Mouse (Mus musculus) cortical plate, adult 2 months (tissue): ENCODE measurements around the gene Tpst2.

Source experiments
- CTCF ChIP-seq: fragments of 200-500 bp; IDR thresholded peaks from 2 replicates; pipeline ENCODE4 v1.5.1; 2011; ENCODE audit warnings: mild to moderate bottlenecking, control low read depth, low read length; ENCODE audit not compliant: insufficient read depth; ENCODE audit errors: extremely low read depth
- POLR2A ChIP-seq: fragments of 200-500 bp; IDR thresholded peaks from 2 replicates; pipeline ENCODE4 v1.6.1; 2011; ENCODE audit warnings: mild to moderate bottlenecking, low read length, control low read depth; ENCODE audit not compliant: insufficient read depth; ENCODE audit errors: extremely low read depth

- TF ChIP-seq POLR2A (no peak), CTCF (no peak)
Observed at GRCm38 (mm10) chr5:112282780-112283482, 6.4 kb downstream of the Tpst2 start.
